Mouse (Mus musculus) E14TG2a.4 (cell line): ENCODE results near the gene Dcun1d3.

Experiments used
- H3K27me3 ChIP-seq: 2 replicates; pipeline ENCODE4 v1.6.1; 2014; ENCODE audit warnings: low read length, control low read depth; ENCODE audit not compliant: insufficient read depth
- H3K36me3 ChIP-seq: 2 replicates; pipeline ENCODE4 v1.6.1; 2014; ENCODE audit warnings: low read length, control low read depth; ENCODE audit not compliant: insufficient read depth
- H3K4me1 ChIP-seq: replicated peaks from 2 replicates; pipeline ENCODE4 v1.6.1; 2014; ENCODE audit warnings: low read depth, low read length, control low read depth
- H3K4me3 ChIP-seq: replicated peaks from 2 replicates; pipeline ENCODE4 v1.5.1; 2014; ENCODE audit warnings: mild to moderate bottlenecking, low read length
- H3K9me3 ChIP-seq: 2 replicates; pipeline ENCODE4 v1.6.1; 2014; ENCODE audit warnings: low read length, control low read depth
- CTCF ChIP-seq: conservative IDR thresholded peaks from 2 replicates; pipeline ENCODE4 v1.5.1; 2014; ENCODE audit warnings: low read length
- NANOG ChIP-seq: IDR thresholded peaks from 2 replicates; pipeline ENCODE4 v1.6.1; 2014; ENCODE audit warnings: borderline replicate concordance, low read length, mixed read lengths
- POU5F1 ChIP-seq: IDR thresholded peaks from 2 replicates; pipeline ENCODE4 v1.6.1; 2014; ENCODE audit warnings: low read length, borderline replicate concordance

Dcun1d3 gene

DNA sequence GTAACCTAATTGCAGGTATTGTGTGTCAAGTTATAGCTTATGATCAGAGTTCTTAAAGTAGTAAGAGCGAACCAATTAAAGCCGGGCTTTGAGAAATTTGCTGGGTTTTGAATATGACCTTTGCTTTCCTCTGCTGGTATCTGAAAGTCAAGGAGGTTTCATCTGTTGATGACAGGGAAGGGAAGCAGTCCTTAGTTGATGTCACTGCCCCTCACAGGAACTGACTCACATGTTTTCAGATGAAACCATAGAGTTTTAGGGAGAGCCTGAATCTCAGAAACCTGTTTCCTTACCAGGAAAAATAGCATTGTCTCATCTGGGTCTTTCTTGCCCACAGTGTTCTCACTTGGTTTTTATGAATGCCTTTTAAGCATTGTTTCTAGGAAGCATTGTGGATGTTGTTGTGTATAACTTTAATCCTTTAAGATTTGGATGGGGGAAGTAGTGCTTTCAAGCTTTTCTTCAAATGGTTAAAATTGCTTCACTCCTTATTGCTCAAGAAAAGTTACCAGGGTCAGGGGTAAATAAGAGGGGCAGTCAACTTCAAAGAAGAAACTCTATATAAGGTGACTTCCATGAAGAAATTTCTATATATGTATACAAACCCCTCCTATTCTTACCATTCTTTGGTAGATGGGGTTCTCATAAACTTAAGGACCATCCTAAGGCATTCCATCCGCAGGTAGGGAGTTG, 10.6 kb upstream of the Dcun1d3 start:
- Histone ChIP-seq H3K4me3 (no peak overlapping the region), H3K36me3 (no peaks in the 10 kb centered on the region), H3K27me3 (no peaks in the 10 kb centered on the region), H3K9me3 (no peaks in the 10 kb centered on the region), H3K4me1 (peaks cover 2% of the 10 kb centered on the region; the same call in 1 of the 2 replicates)
- TF ChIP-seq CTCF (no peak), NANOG (no peak), POU5F1 (no peak)

DNA sequence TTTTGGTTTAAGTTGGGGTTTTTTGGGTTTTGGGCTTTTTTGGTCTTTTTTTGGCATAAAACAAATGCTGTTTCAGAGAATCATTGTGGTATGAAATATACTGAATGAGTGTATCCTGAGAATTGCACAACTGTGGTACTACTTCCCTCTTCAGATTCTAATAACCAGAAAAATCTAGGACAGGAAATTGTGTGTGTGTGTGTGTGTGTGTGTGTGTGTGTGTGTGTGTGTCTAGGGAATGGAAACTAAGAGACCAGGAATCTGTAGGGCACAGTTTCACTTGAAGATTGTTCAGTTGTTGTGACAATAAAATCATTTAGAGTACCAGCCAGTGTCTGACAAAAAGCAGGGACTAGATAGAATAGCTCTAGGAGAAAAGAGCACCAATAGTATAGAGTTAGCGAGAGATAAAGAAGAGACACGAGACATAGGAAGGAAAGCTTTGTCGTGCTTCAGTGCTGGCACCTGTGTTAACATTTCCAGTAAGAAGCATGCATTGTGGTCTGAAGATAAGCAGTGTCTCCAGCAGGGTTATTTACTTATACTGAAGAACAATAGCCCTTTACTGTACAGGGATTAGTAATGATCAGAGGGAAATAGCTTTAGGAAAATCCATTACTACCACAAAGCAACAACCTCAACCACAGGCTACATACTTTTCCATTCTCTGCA, 3.4 kb upstream of the Dcun1d3 start:
- Histone ChIP-seq H3K4me1 (peaks cover 57% of the 10 kb centered on the region), H3K36me3 (no peaks in the 10 kb centered on the region), H3K27me3 (no peaks in the 10 kb centered on the region), H3K4me3 (no peak overlapping the region), H3K9me3 (no peaks in the 10 kb centered on the region)
- no peak for TF ChIP-seq NANOG

DNA sequence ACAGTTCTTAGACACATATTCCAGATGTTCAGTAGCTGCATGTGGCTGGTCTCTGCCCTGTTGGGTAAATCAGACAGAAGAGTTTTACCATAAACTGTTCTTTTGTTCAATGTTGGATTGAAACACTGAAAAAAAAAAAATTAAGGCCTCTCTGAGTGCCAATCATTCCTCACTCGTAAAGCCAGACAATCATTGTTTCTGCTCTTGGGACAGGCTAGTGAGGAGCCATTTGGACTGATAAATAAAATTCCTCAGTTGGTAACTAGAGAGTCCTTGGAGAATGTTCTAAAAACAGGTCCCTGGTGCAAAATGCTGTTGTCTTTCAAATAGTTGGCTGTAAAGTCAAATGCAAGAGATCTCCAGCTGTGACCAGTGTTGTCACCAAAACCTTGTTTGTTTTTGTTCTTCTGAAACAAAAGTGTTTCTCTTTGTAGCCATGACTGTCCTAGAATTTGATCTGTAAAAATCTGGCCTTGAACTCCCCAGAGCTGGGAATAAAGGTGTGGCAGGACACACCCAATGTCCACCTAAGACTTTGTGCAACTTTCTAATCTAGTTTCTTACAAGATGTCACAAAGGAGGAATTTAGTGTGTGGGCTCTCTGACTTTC, 2.3 kb upstream of the Dcun1d3 start:
- peaks cover 68% of the 10 kb centered on the region for H3K4me1 ChIP-seq
- H3K9me3 ChIP-seq, result no peaks in the 10 kb centered on the region
- no peaks in the 10 kb centered on the region for H3K36me3 ChIP-seq
- H3K27me3 ChIP-seq, result no peaks in the 10 kb centered on the region
- peak overlapping the region; percentile 94; the same call in 1 of the 2 replicates for H3K4me3 ChIP-seq
- TF ChIP-seq POU5F1 (no peak), NANOG (peak; percentile 56; the same call in 1 of the 2 replicates), CTCF (no peak)

DNA sequence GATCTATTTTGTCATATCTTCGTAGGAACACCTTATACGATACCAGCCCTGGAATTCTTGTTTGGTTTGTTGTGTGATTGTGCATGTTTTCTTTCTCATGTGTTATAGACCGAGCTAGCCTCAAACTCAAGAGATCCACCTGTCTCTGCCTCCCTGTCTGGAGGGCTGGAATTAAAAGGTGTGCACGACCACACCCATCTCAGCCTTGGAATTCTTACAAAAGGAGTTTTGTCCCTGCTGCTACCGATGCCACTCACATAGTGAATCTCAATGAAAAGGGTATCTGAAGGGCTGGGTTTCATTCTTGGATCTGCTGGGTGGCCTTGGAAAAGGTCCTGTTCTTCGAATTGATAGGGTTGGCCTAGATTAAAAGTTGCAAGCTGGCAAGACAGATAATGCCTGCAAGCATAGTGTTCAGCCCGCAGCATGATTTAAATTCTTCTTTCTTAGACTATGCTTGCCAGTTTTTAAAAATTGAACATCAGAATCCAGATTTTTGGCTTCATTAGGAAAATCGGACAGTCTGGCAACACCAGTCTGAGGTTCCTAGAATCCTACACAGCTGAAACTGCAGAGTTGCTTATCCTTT, 1.5 kb upstream of the Dcun1d3 start:
- TF ChIP-seq POU5F1 (no peak), NANOG (0 out of 2 replicates have a peak, but pooled peaks have one; percentile 20), CTCF (no peak)
- no peaks in the 10 kb centered on the region for H3K9me3 ChIP-seq
- H3K4me3 ChIP-seq, result peak overlapping the region; percentile 94
- no peaks in the 10 kb centered on the region for H3K27me3 ChIP-seq
- H3K4me1 ChIP-seq, result peaks cover 74% of the 10 kb centered on the region
- no peaks in the 10 kb centered on the region for H3K36me3 ChIP-seq

DNA sequence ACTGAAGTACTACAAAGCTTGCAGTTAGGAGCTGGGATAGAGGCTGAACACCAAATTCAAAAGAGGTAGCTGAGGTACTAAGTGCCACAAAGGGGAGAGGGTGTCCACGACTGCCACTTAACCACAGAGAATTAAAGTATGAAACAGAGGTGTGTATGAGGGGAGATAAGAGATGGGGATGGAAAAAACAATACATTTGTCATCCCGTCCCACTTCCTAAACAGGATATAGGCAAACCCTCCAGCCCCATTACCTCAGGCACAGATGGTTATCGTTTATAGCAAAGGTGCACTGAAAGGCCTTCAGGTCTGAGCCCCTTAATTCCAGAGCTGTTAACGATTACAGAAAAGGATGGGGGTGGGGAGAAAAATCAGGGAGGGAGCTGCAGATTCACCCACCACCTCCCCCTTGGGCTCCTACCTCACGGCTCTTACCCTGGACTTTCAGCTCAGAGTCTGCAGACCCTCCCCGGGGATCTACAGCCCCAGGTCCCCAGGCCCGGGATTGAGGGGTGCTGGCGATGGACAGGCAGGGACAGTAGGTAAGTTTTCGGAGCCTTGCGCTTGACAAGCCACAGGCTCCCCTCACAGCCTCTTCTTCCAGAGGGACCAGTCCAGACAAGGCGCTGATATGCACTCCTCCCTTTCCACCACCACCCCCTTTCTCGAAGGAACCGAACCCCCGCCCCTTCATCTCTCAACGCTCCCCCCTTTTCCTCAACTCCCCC, 1.1 kb downstream of the Dcun1d3 start:
- no peaks in the 10 kb centered on the region for H3K36me3 ChIP-seq
- H3K4me3 ChIP-seq, result peak overlapping the region; percentile 94
- no peaks in the 10 kb centered on the region for H3K27me3 ChIP-seq
- H3K9me3 ChIP-seq, result no peaks in the 10 kb centered on the region
- peaks cover 86% of the 10 kb centered on the region for H3K4me1 ChIP-seq
- TF ChIP-seq NANOG (no peak), CTCF (no peak), POU5F1 (no peak)

DNA sequence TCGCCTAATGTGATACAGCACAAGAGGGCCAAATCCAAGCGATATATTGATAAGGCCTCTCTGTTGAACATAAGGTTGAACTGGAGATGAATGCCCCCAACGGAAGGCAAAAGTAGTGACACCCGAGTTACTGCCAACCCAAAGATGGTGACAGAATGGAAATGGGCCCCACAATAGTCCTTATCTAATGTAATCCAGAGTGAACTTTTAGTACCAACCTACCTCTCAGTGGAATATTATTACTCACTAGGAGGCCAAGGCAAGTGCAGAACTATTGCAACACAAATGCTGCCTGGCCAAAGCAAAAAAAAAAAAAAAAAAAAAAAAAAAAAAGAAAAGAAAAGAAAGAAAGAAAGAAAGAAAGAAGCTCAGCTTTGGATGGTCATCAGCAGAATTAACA, 3.4 kb downstream of the Dcun1d3 start:
- H3K27me3 ChIP-seq, result no peaks in the 10 kb centered on the region
- no peak overlapping the region for H3K4me3 ChIP-seq
- H3K4me1 ChIP-seq, result peaks cover 67% of the 10 kb centered on the region
- TF ChIP-seq CTCF (no peak), POU5F1 (no peak), NANOG (no peak)
- H3K36me3 ChIP-seq, result peaks cover under 1% of the 10 kb centered on the region; the same call in 1 of the 2 replicates
- H3K9me3 ChIP-seq, result no peaks in the 10 kb centered on the region

DNA sequence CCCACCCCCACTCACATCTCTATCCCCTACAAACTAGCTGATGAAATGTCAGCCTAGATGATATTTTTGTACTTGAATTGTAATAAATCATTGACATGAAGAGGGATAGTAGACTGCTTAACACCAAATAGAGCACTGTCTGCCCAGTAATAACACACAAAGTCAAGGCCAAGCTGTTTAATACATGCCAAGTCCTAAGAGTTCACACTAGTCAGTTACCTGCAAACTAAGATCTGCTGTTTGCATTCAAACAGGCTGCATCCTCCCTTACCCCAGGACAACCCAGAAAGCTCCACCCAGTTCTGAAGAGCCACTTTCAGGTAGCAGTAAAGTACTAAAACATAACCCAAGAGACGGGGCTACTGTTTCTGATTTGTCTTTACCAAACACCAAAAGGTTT, 3.9 kb downstream of the Dcun1d3 start:
- Histone ChIP-seq H3K36me3 (peaks cover 6% of the 10 kb centered on the region), H3K4me1 (peaks cover 62% of the 10 kb centered on the region), H3K27me3 (no peaks in the 10 kb centered on the region), H3K4me3 (no peak overlapping the region), H3K9me3 (no peaks in the 10 kb centered on the region)
- TF ChIP-seq NANOG (no peak), POU5F1 (no peak), CTCF (no peak)

DNA sequence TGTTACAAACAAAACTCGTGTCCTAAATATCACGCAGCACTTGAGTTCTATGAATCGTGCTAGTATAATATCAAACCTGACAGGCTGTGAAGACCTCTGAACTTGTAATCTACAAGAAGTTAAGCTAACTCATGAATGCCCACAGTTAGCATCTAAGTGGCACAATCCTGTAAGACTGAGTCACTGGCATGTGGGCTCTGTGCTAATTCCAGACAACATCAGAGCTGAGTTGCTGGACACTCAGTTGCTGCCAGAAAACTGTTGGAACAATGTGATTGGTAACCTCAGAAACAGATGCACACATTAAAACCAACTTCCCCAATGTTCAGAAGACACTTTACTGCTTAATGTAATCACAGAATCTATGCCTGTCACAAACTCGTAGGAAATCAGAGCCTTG, 8.2 kb downstream of the Dcun1d3 start:
- Histone ChIP-seq H3K4me3 (no peak overlapping the region), H3K4me1 (peaks cover 36% of the 10 kb centered on the region), H3K9me3 (no peaks in the 10 kb centered on the region), H3K36me3 (peaks cover 7% of the 10 kb centered on the region), H3K27me3 (no peaks in the 10 kb centered on the region)
- TF ChIP-seq CTCF, result no peak
- TF ChIP-seq NANOG, result no peak
